Mouse (Mus musculus) kidney, adult 8-10 months (tissue): ENCODE measurements at regions not wholly inside any gene's neighbourhood (a gene's known extent, or its start where the extent isn't known, plus 50 kb on each side); places are given as distances from the start of the nearest gene placed in this dataset.

ENCODE experiments used
- DNase-seq, 2 experiments: peaks; one replicate each; pipeline ENCODE4 v3.0.0; 2022

DNA sequence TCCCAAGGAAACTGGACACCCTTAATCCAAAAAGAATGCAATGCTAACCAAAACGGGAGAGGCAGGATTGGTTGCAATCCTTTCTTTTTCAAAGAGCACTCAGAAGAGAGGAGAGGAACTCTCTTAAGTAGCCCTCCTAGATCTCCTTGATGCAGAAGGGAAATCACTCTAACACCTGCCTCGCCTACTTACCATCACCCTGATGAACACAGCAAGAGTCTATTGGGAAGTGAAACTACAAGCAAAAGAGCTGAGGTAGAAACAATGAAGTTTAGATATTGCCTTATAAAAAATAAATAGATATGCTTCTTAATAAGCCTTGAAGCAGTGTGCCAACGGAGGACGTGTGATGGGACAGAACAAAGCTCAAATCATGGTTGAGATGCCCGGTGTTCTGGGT lies 177.4 kb downstream of the Gsdmc2 start:
- no peak for DNase-seq

DNA sequence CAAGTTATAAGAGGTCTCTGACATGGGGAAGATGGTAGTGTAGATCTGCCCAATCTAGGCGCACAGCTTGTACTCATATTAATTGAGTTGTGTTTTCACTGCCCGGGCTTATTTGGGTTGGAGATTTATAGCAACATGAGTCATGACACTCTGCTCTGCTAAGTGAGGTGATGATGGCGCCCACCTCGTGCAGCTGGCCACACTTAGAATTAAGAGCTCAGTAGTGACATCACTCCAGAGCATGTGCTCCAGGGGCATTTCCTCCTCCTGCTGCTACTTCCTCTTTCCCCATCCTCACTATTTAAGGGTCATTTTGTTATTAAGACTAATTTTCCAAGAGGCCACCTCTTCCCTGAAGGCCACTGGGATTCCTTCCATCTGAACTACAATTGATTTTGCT lies 179.5 kb downstream of the Gsdmc2 start:
- DNase-seq = no peak

DNA sequence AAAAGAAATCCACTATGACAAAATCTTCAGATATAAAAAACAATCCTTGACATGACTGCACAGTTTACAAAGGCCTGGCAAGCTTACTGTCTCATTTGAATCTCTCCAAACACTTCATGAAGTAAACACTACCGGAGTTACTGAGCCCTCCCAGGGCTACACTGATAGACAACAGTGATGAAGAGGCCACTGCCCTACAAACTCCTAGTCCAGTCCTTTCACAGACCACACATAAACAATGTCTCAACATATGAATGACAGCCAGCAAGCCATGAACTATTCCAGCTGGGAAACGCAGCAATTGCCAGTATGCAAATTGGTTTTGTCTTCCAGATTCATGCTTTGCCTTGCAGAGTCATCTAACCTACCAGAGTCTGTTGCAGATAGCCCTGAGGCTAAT lies 180.1 kb downstream of the Gsdmc2 start:
- no peak for DNase-seq

DNA sequence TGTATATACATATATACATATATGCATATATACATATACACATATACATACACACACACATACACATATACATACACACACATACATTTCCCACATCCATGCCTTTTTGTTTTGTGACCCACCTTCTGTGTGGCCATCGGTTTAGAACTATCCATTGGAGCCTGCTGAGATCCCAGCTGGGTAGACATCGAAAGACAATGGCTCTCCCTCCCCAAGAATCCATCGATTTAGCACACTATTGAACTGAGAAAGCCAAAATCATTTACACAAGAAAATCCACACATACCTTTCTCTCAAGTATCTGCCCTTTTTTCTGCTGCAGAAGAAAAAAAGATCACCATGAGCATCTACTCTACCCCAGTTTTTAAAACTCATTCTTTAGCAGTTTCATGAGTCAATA lies 182.8 kb downstream of the Gsdmc2 start:
- no peak for DNase-seq

DNA sequence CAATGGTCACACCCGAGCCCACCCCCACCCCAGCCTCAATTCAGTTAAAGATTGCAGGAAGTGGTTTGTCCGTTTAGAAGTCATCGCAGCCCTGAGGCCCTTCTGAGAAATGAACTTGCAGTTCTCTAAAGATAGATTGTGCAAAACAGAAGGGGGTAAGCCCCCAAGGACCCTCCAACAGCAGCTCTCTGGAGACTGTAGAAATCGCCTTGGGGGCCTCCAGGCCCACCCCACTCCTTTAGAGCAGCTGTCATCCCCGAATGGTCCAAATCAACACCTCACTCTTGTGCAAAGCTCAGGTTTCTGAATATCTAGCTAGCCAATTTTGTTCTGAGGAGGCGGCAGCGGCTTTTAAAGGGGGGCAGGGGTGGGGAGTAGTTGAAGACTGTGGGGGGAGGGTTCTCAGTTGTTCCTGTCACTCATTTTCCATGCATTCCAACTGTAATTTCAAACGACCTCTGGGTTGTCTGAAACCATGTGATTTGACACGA lies 186.9 kb downstream of the Gsdmc2 start:
- DNase-seq = no peak

DNA sequence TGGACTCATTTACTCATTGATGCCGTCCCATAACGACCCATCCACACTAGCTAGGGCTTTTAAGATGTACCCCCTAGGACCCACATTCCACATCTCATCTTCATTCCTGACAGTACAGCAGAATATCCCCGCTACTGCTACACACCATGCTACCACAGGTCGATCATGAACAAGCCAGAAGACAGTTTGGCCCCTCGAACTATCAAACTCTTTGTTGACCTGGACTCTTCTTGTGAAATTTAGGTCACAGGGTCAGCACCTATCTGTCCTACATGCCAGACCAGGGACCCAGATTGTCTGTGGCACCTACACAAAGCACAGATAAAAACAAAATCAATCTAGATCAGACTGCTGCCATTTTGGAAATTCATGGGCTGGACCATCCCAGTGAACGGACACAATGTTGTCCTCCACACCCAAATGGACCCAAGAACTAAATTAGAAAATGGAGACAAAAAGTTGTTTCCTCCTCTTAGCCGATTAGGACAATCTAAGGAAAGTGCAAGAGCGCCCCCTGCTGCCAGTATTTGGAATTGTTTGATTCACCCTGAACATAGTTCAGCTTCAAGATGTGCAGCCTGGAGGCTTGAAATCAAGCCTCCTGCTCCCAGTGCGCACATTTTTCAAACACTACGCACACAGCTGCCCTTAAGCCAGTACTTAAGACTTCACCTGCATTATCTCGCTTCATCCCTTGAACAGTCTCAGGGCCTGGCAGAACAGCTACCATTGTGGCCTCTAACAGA lies 192.6 kb downstream of the Gsdmc2 start:
- peak; percentile 44 to 80 for DNase-seq

DNA sequence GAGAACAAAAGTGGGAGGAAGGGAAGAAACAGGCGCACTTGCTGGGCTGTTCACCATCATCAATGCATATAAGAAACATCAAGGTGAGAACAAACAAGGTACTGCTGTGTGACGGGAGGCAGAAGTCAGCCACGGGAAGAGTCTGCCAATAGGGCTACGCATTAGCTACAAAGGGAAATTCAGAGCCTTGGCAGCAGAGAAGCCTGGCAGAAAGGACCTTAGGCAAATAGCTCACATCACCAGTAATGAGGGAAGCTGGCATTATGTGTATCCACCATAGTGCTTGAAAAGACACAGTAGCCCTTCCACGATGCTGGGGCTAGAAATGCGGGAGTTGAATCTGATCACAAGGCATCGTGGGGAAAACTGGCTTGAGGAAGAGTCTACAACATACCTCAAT lies 193.9 kb downstream of the Gsdmc2 start:
- no peak for DNase-seq

DNA sequence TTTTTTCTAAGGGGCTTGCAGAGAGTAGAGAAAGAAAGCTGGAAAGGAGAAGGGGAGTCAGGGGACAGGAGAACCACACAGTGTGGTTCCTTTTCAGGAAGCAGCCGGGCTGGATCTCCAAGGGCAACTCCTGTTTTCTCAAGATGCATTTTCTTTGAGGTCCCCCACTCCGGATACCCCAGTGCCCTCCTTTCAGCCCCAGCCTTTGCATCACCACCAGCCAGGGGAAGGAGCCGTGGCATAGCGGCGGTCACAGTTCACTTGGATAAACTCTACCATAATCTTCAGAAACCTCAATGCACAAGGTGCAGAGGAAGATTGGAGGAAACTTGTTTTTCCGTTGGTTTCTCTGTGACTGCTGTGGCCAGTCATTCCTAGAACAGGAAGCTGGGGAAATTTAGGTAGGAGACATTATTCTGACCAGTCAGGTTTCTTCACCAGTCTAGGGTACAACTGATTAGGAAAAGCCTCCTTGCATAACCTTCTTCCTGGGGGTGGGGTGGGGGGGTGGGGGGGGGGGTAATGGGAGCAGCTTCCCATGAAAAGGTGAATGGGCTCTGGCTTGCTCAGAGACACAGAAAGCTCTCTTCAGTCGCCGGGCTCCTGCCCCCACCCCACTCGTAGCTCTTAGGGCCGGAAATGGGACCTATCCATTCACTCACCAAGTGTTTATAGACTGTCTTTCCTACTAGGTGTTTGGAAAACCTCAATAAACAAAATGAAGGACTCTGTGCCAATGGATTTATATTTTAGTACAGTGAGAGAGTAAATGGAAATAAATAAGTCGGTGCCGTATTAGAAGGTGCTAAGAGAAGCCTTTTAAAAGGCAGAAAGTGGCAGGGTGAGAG lies 196.6 kb downstream of the Gsdmc2 start:
- DNase-seq = no peak

DNA sequence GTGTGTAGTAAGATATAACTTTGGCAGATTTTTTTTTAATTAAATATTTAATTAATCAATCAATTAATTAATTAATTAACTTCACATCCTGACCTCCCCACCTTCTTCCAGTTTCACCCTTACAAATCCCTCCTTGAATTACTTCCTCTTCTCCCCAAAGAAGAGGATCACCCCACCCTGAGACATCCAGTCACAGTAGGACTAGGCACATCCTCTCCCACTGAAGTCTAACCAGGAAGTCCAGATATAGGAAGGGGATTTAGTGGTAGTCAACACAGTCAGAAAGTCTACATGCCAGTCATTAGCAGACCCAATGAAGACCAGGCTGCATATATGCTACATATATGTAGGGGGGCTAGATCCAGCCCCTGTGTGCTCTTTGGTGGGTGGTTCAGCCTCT lies 220.2 kb downstream of the Gsdmc2 start:
- no peak for DNase-seq

DNA sequence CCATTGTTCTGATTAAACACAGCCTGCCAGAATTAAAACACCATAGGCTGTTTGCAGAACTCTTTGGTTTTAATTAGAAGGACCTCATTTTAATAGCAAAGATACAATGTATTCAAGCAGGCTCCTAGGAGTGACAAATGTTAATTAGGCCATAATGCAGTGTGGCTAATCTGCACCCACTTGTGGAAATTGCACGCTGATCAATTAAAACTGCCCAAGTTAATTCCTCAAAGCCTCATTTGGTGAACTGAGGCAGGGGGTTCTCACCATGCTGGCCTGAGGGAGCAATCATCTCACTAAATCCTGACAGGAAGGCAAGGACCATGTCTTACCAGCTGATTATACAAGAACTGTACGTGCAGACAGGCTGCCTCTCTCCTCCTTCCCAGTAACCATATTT lies 220.7 kb downstream of the Gsdmc2 start:
- no peak for DNase-seq

DNA sequence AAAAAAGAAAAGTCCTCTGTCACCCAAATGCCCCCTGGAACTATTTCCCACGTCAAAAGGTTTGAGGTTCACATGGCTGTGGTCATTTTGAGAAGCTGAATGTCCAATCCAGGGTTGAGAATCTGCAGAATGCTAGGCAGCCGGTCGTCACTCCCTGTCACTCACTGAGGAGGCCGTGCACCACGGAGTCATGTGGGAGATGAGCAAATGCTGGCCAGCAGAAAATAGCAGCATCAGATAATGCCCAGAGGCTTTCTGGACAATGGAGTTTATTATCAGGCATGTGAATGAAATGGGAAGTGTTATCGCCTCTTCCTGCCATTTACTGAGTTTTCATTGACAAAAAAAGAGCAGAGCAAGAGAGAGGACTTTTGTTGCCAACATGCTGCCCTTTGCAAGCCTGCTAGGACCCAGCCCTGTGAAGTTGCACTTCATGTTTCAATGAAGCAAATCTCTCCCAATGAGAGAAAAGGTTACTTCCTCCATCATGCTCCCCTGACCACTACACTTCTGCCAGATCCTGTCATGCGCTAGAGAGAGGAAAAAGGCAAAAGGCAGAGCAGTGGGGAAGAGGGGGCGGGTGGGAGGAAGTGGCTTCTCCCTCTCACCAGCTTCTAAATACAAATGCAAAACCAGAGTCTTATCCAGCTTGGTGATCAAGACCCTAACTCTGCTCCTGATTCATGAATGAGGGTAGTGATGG lies 228.3 kb downstream of the Gsdmc2 start:
- no peak for DNase-seq

DNA sequence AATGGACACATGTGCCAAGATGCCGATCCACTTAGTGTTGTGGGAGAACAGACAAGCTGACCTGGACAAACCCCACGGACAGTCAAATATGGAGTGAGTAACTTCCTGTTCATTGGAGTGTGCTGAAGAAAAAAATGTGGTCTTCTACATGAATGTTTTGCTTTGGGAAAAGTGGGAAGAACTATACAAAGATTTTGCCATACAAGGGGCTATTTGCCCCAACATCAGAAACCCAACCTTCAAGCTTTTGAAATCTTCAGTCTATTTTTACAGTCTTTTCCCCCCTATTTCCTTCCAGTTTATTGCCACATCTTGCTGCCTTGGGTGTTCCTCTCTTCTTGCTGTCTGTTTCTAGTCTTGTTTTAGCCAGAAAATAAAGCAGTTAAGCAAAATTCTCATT lies 230.8 kb downstream of the Gsdmc2 start:
- no peak for DNase-seq

DNA sequence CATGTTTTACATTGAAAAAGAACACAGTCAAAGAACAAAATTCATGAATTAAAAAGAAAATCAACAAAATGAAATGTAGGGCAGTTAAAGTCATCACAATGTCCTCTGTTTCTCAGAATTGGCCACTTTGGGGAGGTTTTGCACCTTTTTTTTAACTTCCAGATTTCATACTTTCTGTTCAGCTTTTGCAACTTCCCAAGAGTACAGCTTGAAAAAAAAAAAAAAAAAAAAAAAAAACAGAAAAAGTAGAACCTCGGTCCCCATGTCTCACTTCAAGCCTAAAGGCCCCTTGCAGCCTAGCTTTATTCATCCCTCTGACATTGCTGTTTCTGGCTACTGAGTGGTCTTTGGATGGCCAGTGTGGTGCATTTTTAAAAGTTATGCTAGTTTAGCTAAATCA lies 231.9 kb downstream of the Gsdmc2 start:
- DNase-seq = no peak

DNA sequence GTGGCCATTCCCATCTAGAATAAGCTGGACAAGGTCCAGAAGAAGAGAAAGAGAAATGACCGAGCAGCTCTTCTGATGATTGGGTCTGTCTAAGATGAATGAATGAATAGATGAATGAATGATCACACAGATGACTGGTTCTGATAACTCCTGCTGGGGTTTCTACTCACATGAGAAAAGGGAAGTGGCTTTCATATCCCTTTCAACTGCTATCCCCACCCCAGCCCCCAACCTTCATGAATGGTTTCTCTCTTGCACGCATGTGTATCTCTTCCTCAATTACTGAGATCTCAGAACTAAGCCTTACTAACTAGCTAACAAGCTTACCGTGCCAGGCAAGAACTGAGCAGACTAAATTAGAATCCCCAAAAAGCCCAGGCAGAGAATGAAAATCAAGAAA lies 233.8 kb downstream of the Gsdmc2 start:
- no peak for DNase-seq

DNA sequence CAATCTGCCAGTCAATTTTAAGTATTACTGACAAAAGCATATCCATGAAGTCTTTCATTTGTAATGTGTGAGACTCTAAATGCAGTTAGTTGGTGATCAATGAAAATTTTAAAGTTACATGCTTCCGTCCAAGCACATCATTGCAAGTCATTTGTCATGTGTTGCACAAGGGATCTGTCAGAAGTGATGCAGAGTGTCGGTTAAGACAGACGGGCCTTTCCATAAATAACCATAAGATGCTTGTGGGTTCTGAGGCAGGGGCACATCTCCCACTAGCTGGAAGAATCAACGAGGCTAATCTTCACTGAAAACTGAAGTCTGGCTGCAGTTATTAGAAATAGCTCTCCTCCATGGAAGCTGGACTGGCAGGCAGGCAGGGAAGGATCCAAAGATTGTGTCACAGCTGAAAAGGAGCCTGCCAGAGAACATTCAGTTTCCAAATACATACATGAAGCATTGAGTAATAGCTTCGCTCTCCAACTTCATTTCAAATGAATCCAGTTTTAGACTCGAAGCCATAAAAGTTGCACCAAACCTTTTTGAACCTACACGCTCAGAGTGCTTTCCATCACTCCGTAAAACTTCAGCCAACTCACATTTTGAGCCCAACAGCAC lies 241.8 kb downstream of the Gsdmc2 start:
- DNase-seq = no peak

DNA sequence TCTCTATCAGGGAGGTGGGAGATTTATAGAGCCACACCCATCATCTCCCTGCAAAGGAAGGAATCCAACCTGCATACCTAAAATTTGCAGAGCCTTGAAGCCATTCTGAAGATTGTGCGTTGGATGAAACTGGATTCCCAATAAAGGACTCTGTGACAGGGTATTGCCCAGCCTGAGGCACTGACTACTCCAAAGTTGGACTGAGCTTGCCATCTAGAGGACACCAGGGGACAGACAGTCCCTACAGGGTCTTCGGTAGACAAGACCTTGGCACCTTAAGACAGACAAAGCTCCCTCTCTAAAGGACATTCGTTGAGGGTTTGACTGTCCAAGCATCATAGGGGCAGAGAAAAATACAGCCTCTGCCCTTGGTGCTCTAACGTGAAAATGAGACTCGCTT lies 243.4 kb downstream of the Gsdmc2 start:
- peak in 1 of 2 experiments; percentile 9 for DNase-seq

DNA sequence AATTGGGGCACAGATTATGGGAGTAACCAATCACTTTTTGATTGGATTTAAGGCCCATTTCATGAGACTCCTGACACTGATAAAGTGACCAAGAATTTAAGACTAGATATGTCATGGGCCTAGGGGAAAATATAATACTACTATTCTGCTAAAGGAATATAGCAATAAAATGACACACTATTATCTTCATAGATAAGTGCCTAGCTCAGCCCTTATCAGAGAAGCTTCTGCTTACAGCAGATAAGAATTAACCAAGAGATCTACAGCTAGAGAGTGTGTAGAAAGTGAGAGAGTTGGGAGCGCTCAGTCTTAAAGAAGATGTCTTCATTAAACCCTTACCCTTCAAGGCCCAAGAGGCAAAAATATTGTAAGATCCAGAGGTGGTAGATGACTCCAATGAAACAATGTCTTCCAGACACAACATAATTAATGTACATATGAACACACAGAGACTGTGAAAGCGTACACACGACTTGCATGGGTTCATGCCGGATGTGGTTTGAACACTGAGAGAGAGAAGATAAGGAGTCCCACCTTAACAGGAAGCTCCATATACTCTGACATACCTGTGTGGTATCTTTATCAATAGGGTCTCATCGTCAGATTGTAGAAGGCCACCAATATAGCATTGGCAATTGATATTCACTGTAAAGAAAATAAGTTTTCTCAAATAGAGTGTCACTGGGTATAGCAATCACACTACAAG lies 252.1 kb downstream of the Gsdmc2 start:
- DNase-seq = no peak

DNA sequence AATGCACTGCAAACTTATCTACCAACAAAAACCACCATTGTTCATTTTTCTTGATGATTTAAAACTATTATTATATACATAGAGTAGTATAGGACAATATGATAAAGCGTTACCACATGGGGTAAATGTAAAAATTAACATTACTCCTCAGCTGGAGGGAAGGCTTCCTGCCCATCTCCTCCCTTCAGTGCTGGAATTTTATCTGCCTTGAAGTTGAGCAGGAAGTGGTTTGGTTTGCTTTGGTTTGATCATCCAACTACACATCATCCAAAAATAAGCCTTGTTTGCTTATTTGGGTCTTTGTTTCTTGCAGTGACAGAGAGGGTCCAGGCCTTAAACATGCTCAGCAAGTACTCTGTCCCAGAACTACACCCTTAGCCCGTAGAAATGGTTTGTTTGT lies 285.7 kb downstream of the Gsdmc2 start:
- no peak for DNase-seq

DNA sequence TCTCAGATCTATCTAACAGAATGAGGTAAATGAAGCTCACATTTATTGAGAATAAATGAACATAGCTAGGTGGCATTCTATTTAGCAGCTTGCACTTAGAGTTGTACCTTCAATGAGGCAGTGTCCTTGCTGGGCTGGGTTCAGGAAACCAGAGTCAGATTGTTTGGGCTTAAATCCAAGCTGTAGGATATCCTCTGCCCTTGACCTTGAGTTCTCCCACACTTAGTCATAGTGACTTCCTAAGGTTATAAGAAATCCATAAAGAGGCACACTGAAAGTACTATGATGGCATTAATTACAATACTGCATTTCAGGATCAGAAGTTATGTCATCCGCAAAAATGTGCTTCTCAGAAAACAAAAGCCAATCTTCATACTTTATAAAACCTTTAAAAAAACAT lies 286.3 kb downstream of the Gsdmc2 start:
- no peak for DNase-seq

DNA sequence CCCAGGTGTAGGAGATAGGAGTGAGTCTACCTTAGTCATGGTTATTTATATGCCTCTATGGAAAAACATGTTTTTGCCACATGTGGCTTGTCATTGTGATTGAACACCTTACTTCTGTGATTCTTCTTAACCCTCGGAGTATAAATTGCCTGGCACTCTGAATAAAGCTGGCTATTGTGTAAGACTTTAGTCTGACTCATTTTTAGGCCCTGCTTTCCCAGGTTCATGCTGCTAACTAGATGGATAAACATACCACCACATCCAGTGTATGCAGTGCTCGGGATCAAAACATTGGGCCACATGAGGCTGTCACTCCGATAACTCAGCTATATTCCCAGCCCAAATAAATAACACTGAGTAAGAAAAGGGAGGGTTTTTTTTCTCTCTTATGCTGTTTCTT lies 287.2 kb downstream of the Gsdmc2 start:
- no peak for DNase-seq

DNA sequence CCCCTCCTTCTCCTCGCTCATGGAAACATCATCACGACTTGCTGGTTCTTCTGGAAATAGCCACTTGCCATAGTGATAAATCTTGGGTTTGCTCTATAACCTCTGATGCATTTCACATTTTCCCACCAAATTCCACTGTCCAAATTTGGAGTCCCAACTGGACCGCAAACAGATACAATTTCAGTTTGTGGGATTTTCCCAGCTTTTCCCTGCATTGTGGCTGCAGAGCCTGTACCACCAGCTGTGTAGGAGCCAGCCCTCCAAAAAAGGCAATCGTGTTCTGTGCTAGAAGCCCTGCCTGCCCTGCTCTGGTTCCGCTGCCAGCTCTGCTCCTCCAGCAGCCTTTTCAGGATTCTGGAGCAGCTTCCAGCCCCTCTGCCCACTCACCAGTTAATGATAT lies 291.4 kb downstream of the Gsdmc2 start:
- no peak for DNase-seq

DNA sequence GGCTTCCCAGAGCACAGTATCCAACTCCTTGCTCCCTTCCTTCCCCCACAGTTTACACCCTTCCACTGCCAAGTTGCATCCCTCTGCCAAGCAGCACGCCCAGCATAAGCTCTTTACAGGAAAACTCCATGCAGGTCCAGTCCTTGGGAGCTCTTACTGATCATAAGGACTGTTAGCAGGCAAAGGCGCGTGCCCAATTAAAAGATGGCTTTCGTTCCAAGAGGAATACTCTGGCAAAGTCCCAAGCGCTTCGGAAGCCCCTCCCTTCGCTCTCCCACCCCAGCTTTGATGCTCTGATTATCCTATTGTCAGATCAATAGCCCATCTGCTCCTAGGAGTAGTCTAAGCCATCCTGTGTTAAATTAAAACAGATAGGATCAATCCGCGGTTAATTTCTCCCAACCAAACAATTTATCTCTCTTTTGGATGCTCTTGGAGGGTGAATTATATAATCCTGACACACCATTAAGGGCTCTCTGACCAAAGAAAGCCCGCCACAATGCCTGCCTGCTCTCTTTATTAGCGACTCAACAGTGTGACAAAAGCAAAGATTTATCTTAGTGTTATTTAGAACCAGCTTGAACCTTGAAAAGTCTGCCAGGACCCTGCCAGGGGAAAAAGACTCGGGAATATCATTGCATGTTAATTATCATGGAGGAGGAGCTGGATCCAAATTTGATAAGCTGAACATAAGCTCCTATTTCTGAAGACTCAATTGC lies 312.5 kb downstream of the Gsdmc2 start:
- DNase-seq = no peak
